Mouse (Mus musculus) E14TG2a.4 (cell line): ENCODE results near the gene Zfp964.

ENCODE experiments used
- H3K27me3 ChIP-seq: 2 replicates; pipeline ENCODE4 v1.6.1; 2014; ENCODE audit warnings: low read length, control low read depth; ENCODE audit not compliant: insufficient read depth
- H3K36me3 ChIP-seq: 2 replicates; pipeline ENCODE4 v1.6.1; 2014; ENCODE audit warnings: low read length, control low read depth; ENCODE audit not compliant: insufficient read depth
- H3K4me1 ChIP-seq: replicated peaks from 2 replicates; pipeline ENCODE4 v1.6.1; 2014; ENCODE audit warnings: low read depth, low read length, control low read depth
- H3K4me3 ChIP-seq: replicated peaks from 2 replicates; pipeline ENCODE4 v1.5.1; 2014; ENCODE audit warnings: mild to moderate bottlenecking, low read length
- H3K9me3 ChIP-seq: 2 replicates; pipeline ENCODE4 v1.6.1; 2014; ENCODE audit warnings: low read length, control low read depth
- CTCF ChIP-seq: conservative IDR thresholded peaks from 2 replicates; pipeline ENCODE4 v1.5.1; 2014; ENCODE audit warnings: low read length
- NANOG ChIP-seq: IDR thresholded peaks from 2 replicates; pipeline ENCODE4 v1.6.1; 2014; ENCODE audit warnings: borderline replicate concordance, low read length, mixed read lengths
- POU5F1 ChIP-seq: IDR thresholded peaks from 2 replicates; pipeline ENCODE4 v1.6.1; 2014; ENCODE audit warnings: low read length, borderline replicate concordance

Zfp964 gene

GRCm38 (mm10) chr8:69713516-69713915 lies 59.2 kb downstream of the Zfp964 start:
- no peaks in the 10 kb centered on the region for H3K27me3 ChIP-seq
- no peak overlapping the region for H3K4me3 ChIP-seq
- no peak for TF ChIP-seq CTCF
- TF ChIP-seq POU5F1, result no peak
- no peak for TF ChIP-seq NANOG
- H3K36me3 ChIP-seq, result no peaks in the 10 kb centered on the region
- peaks cover 45% of the 10 kb centered on the region for H3K9me3 ChIP-seq
- no peaks in the 10 kb centered on the region for H3K4me1 ChIP-seq

GRCm38 (mm10) chr8:69715366-69715765 lies 61.1 kb downstream of the Zfp964 start:
- no peak overlapping the region for H3K4me3 ChIP-seq
- no peak for TF ChIP-seq POU5F1
- TF ChIP-seq NANOG, result no peak
- TF ChIP-seq CTCF, result no peak
- H3K9me3 ChIP-seq, result peaks cover 54% of the 10 kb centered on the region
- no peaks in the 10 kb centered on the region for H3K36me3 ChIP-seq
- H3K27me3 ChIP-seq, result no peaks in the 10 kb centered on the region
- no peaks in the 10 kb centered on the region for H3K4me1 ChIP-seq
